Mouse (Mus musculus) embryonic fibroblast, embryonic 13.5 days (primary cell): ENCODE measurements around the gene Atp23. TPM values are rescaled to one million over a fixed set of nuclear protein-coding genes. Genes with fewer than 3 reads are reported as not detected.
"Not testable (repeated sequence)": the region's sequence is repeated elsewhere in the genome, so short reads cannot be mapped to it uniquely, and the experiment has no call there.

Source experiments
- H3K27ac ChIP-seq: 2 replicates; pipeline ENCODE4 v1.5.1; 2012; ENCODE audit warnings: low read length, control low read depth, inconsistent platforms; ENCODE audit not compliant: insufficient read depth
- H3K4me1 ChIP-seq: 2 replicates; pipeline ENCODE4 v1.6.1; 2011; ENCODE audit warnings: low read length; ENCODE audit not compliant: control insufficient read depth, insufficient read depth
- H3K4me3 ChIP-seq: 2 replicates; pipeline ENCODE4 v1.5.1; 2011; ENCODE audit warnings: mild to moderate bottlenecking, control low read depth, low read length; ENCODE audit not compliant: insufficient read depth
- CTCF ChIP-seq: IDR thresholded peaks from 2 replicates; pipeline ENCODE4 v1.5.1; 2011; ENCODE audit warnings: mild to moderate bottlenecking, control low read depth, low read length, moderate library complexity, borderline replicate concordance; ENCODE audit not compliant: insufficient read depth
- POLR2A ChIP-seq: IDR thresholded peaks from 2 replicates; pipeline ENCODE4 v1.6.1; 2011; ENCODE audit warnings: low read depth, mild to moderate bottlenecking, control low read depth, low read length, moderate library complexity
- polyA plus RNA-seq: library from polyadenylated mRNA; stranded (reverse); fragments of >200 nt; gene quantifications from 2 replicates; pipeline ENCODE4 v1.2.4, GENCODE M21; 2011; ENCODE audit warnings: low read depth; ENCODE audit not compliant: missing spikeins, insufficient read length

Gene Atp23
- polyA plus RNA-seq, 1 experiment: 4.7 TPM

GRCm38 (mm10) chr10:126831329-126831728, 69.8 kb downstream of the Atp23 start:
- H3K27ac ChIP-seq: no peak overlapping the region
- TF ChIP-seq POLR2A: no peak
- TF ChIP-seq CTCF: no peak

GRCm38 (mm10) chr10:126828618-126829017, 72.5 kb downstream of the Atp23 start:
- H3K4me1 ChIP-seq: no peaks in the 10 kb centered on the region
- H3K4me3 ChIP-seq: no peak overlapping the region
- no peak overlapping the region for H3K27ac ChIP-seq
- no peak for TF ChIP-seq POLR2A
- no peak for TF ChIP-seq CTCF

More at GRCm38 (mm10) chr10:126831329-126831728, 69.8 kb downstream of the Atp23 start:
- Histone ChIP-seq H3K4me1 (no peaks in the 10 kb centered on the region), H3K4me3 (no peak overlapping the region)

- no peaks in the 10 kb centered on the region for H3K4me1 ChIP-seq
These were observed 73.1 kb downstream of the Atp23 start for GRCm38 (mm10) chr10:126827941-126828593.

GRCm38 (mm10) chr10:126826982-126827381, 74.2 kb downstream of the Atp23 start:
- no peak for TF ChIP-seq POLR2A
- no peak for TF ChIP-seq CTCF
- no peak overlapping the region for H3K4me3 ChIP-seq
- no peak overlapping the region for H3K27ac ChIP-seq
- no peaks in the 10 kb centered on the region for H3K4me1 ChIP-seq

More at GRCm38 (mm10) chr10:126827941-126828593, 73.1 kb downstream of the Atp23 start:
- H3K27ac ChIP-seq: no peak overlapping the region
- no peak overlapping the region for H3K4me3 ChIP-seq
- TF ChIP-seq POLR2A (no peak), CTCF (no peak)

- not testable (repeated sequence) for H3K4me1 ChIP-seq, H3K27ac ChIP-seq, H3K4me3 ChIP-seq
These were observed 74.9 kb downstream of the Atp23 start for GRCm38 (mm10) chr10:126826216-126826615.

GRCm38 (mm10) chr10:126822418-126822817, 78.7 kb downstream of the Atp23 start:
- Histone ChIP-seq H3K4me1 (no peaks in the 10 kb centered on the region), H3K4me3 (no peak overlapping the region), H3K27ac (no peak overlapping the region)
- no peak for TF ChIP-seq CTCF

Other genes starting within 250 kb of the Atp23 start
- 152 and 208 TPM in 2 replicates for gene Ctdsp2, start 77.4 kb upstream of the Atp23 start, polyA plus RNA-seq
- gene Avil, start 99.4 kb upstream of the Atp23 start, polyA plus RNA-seq: 0.57 and 1.5 TPM in 2 replicates
- 25.4 and 28.6 TPM in 2 replicates for gene Tsfm, start 129.5 kb upstream of the Atp23 start, polyA plus RNA-seq
- 21.8 and 24.3 TPM in 2 replicates for gene Mettl1, start 140.1 kb upstream of the Atp23 start, polyA plus RNA-seq
- 2.2 and 3.7 TPM in 2 replicates for gene Eef1akmt3, start 140.2 kb upstream of the Atp23 start, polyA plus RNA-seq
- gene Cyp27b1, start 146.9 kb upstream of the Atp23 start, polyA plus RNA-seq: not detected in 2 replicates
- 2.8 and 3.0 TPM in 2 replicates for gene March9, start 158.8 kb upstream of the Atp23 start, polyA plus RNA-seq
- 596 and 724 TPM in 2 replicates for gene Cdk4, start 162.2 kb upstream of the Atp23 start, polyA plus RNA-seq
- gene Tspan31, start 168.9 kb upstream of the Atp23 start, polyA plus RNA-seq: 118 and 143 TPM in 2 replicates
- gene Agap2, start 173.9 kb upstream of the Atp23 start, polyA plus RNA-seq: 0.08 and 0.21 TPM in 2 replicates
- 84.1 and 87.6 TPM in 2 replicates for gene Os9, start 219.8 kb upstream of the Atp23 start, polyA plus RNA-seq